Mouse (Mus musculus): ENCODE measurements at regions not wholly inside any gene's neighbourhood (a gene's known extent, or its start where the extent isn't known, plus 50 kb on each side); places are given as distances from the start of the nearest gene placed in this dataset.

DNA sequence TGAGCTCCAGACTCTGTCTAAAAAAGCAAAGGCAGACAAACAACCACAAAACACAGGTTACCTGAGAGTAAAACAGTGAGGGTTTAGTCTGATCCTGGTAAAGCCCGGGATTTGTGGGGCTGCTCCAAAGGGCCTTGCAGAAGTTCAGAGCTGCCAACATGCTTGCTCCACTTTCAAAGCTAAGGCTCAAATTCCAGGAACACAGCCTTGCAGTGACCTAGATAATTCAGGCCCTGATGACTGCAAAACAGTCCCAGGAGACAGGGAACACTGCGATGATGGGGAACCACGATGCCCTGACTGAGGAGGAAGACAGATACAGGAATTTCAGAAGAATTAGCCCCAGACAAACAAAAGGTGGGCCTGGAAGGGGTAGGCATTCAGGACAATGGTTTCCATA lies 250.0 kb downstream of the Cdh26 start:
- peaks cover 19% of the 10 kb centered on the region for H3K4me1 ChIP-seq
- no peaks in the 10 kb centered on the region for H3K27me3 ChIP-seq (ENCODE audit: low read depth, poor library complexity, severe bottlenecking)
- H3K36me3 ChIP-seq, result no peaks in the 10 kb centered on the region
- 82% methylated on average over 3 of the region's 3 CpGs for WGBS
- no peak overlapping the region for H3K27ac ChIP-seq
- no peaks in the 10 kb centered on the region for H3K9me3 ChIP-seq (replicated peaks)
- no peak overlapping the region for H3K4me3 ChIP-seq
- no peak for DNase-seq (ENCODE audit: low spot score)

DNA sequence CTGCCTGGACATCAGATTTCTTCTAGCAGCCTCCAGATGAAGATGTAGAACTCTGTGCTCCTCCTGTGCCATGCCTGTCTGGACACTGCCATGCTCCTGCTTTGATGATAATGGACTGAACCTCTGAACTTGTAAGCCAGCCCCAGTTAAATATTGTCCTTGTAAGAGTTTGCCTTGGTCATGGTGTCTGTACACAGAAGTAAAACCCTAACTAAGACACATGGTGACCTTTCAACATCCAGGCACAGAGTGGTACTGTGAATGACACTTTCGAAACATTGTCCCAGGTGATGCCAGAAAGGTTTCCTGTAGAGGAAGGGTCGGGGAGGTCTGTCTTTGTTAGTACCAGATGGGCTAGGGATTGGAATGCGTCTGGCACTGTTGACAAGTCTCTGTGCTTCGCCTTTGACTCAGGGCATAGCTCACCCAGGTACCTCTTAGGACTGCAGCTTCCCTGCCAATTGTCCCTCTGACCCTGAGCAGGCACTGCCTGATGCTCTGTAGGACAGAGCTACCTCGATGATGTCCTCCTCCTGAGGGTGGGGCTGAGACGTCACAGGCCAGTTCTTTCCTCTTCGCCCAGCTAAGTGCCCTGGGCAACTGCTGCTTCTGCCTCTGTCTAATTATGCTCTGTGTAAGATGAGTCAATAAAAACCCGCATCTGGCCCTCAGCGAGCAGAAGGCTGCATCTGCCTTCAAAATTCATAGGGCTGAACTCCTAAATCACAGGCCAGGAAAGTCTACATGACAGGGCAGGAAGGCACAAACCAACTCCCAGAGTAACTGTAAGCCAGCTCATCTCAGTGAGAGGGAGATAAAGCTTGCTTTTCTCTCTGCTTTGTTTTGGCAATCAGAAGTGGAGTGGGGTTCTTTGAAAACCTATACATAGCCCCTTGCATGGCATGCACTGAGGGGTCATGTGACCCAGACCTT lies 254.0 kb downstream of the Cdh26 start:
- H3K27me3 ChIP-seq (ENCODE audit: low read depth, poor library complexity, severe bottlenecking), result no peaks in the 10 kb centered on the region
- no peak for DNase-seq (ENCODE audit: low spot score)
- 58% methylated on average over 9 of the region's 9 CpGs for WGBS
- no peak overlapping the region for H3K27ac ChIP-seq
- peaks cover 23% of the 10 kb centered on the region for H3K4me1 ChIP-seq
- H3K9me3 ChIP-seq (replicated peaks), result no peaks in the 10 kb centered on the region
- no peaks in the 10 kb centered on the region for H3K36me3 ChIP-seq
- no peak overlapping the region for H3K4me3 ChIP-seq

DNA sequence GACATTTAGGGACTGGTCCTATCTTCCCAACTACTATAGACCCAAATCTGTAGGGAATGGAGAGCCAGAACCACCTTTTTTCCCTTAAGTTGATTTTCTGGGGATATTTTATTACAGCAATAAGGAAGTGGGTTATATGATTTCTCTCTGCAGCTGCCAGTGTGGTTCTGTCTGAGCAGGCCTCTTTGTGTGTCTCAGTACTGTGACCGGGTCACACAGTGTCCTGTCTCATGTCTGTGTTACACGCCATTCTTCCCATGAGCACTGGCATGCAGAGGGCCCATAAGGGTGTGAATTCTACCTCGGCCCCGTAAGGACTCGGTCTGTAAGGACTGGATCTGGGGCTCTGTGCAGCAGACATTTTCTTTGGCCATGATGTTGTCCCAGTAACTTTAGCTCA lies 254.9 kb downstream of the Cdh26 start:
- peaks cover 28% of the 10 kb centered on the region for H3K4me1 ChIP-seq
- H3K4me3 ChIP-seq, result no peak overlapping the region
- H3K9me3 ChIP-seq (replicated peaks), result no peaks in the 10 kb centered on the region
- H3K27me3 ChIP-seq (ENCODE audit: low read depth, poor library complexity, severe bottlenecking), result no peaks in the 10 kb centered on the region
- no peak for DNase-seq (ENCODE audit: low spot score)
- H3K27ac ChIP-seq, result no peak overlapping the region
- 92% methylated on average over 5 of the region's 5 CpGs for WGBS
- no peaks in the 10 kb centered on the region for H3K36me3 ChIP-seq

DNA sequence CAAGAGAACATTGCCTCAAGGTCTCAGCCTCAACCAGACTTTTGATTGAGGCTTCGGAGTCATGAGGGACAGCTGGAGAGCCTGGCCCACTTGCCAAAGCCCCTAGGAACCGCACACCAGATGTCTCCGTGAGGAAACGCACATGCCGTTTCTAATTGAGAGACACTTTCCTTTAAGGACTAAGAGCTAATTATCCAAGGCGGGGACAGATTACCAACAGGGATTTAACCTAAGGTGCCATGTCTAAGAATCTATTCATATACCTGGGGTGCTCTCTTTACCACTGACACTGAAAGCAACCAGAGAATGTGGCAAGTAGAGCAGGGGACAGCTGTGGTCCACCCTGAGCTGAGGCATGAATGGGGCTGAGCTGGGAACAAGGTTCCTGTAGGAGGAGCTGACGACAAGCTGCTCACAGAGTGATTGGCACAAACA lies 255.9 kb downstream of the Cdh26 start:
- no peak overlapping the region for H3K4me3 ChIP-seq
- H3K27me3 ChIP-seq (ENCODE audit: low read depth, poor library complexity, severe bottlenecking), result no peaks in the 10 kb centered on the region
- H3K4me1 ChIP-seq, result peaks cover 34% of the 10 kb centered on the region
- no peak overlapping the region for H3K27ac ChIP-seq
- no peaks in the 10 kb centered on the region for H3K36me3 ChIP-seq
- H3K9me3 ChIP-seq (replicated peaks), result no peaks in the 10 kb centered on the region
- 50% methylated on average over 7 of the region's 7 CpGs for WGBS
- no peak for DNase-seq (ENCODE audit: low spot score)

DNA sequence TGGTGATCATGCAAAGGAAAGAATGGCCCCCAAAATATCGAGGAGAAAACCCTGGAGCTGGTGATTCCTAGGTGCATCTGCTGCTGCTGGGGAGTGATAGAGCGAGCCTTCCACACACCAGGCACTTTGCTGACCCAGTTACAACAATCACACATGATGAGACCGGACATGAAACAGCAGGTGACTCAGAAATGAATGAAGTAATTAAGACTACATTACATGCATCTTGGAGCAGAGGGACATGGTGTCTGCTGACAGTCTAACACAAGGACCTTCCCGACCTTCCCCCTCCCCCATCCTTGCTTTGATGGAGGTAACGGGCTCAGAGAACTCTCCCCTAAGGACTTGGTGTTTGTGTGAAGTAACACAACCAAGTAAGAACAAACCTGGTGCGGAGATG lies 258.3 kb downstream of the Cdh26 start:
- Histone ChIP-seq H3K27ac (no peak overlapping the region), H3K27me3 (ENCODE audit: low read depth, poor library complexity, severe bottlenecking) (no peaks in the 10 kb centered on the region), H3K36me3 (no peaks in the 10 kb centered on the region), H3K9me3 (replicated peaks) (no peaks in the 10 kb centered on the region), H3K4me3 (no peak overlapping the region), H3K4me1 (peaks cover 42% of the 10 kb centered on the region)
- 73% methylated on average over 6 of the region's 6 CpGs for WGBS
- DNase-seq (ENCODE audit: low spot score), result no peak

DNA sequence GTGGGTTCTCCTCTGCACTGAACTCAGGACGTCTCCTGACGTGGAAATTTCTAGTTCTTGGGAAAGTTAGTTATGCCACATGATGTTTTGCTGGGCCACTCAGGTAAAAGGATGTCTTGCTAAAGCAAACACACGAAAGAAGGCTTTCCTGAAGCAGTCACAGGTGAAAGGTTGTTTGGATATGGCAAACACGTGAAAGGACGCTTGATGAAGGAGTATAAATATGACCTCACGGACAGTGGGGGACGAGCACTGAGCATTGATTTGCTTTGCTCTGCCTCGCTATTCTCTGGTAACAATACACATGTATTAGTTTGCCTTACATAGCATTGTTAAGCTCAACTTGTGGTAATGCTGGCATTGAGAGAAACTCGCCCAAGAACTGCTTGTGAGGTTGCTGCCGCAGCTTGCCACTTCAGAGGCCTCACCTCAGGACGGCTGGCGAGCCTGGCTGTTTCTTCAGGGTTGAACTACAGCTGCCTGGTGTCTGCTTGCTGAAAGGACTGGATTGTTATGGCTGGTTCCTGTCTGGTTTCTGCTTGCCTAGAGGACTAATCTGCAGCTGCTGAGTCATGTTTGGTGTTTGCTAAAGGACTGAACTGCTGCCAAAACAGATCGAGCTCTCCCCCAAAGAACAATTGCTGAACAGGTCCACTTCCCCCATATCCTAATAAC lies 261.0 kb downstream of the Cdh26 start:
- DNase-seq (ENCODE audit: low spot score), result no peak
- Histone ChIP-seq H3K36me3 (no peaks in the 10 kb centered on the region), H3K9me3 (replicated peaks) (no peaks in the 10 kb centered on the region), H3K4me1 (peaks cover 20% of the 10 kb centered on the region), H3K4me3 (no peak overlapping the region), H3K27ac (no peak overlapping the region), H3K27me3 (ENCODE audit: low read depth, poor library complexity, severe bottlenecking) (no peaks in the 10 kb centered on the region)
- WGBS, result 87% methylated on average over 13 of the region's 13 CpGs

DNA sequence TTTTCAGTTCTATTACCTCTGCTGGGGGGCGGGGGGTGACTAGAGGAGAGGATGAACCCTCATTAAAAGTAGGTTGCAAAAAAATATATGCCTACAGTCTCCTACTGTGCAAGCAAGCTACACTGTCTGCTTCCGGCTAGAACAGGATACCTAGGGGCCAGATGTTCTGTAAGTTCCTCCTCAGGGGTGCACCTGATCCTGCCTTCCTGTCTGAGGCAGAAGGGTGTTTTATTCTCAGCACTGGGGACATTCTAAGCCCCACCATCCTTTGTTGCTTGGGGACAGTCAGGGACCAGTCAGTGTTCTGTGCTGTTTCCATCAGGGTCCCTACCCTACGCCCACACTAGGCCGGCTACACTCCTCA lies 261.5 kb downstream of the Cdh26 start:
- H3K27ac ChIP-seq, result peak overlapping the region; percentile 1; the same call in 1 of the 2 replicates
- WGBS, result 85% methylated on average over 4 of the region's 4 CpGs
- H3K4me3 ChIP-seq, result no peak overlapping the region
- peaks cover 18% of the 10 kb centered on the region for H3K4me1 ChIP-seq
- no peaks in the 10 kb centered on the region for H3K9me3 ChIP-seq (replicated peaks)
- no peak for DNase-seq (ENCODE audit: low spot score)
- no peaks in the 10 kb centered on the region for H3K36me3 ChIP-seq
- no peaks in the 10 kb centered on the region for H3K27me3 ChIP-seq (ENCODE audit: low read depth, poor library complexity, severe bottlenecking)

DNA sequence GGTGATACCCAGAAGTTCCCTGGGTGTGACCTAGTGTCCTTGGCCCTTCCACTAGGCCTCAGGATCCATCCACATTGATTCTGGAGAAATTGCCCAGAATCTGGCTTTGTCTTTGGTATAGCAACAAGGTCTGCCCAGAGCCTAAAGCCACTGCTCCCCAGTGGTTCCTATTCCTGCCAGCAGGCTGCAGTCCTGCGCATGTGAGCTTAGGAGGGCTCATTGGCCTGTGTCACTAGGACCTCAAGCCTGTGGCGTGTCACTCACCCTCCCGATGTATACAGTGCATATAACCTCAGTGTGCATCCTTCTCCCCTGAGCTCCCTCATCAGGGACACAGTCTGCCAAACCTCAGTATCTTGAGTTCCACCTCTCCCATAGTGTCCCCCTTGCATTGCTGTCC lies 261.9 kb downstream of the Cdh26 start:
- Histone ChIP-seq H3K36me3 (no peaks in the 10 kb centered on the region), H3K27ac (peak overlapping the region; percentile 1; the same call in 1 of the 2 replicates), H3K4me1 (peaks cover 18% of the 10 kb centered on the region), H3K9me3 (replicated peaks) (no peaks in the 10 kb centered on the region), H3K27me3 (ENCODE audit: low read depth, poor library complexity, severe bottlenecking) (no peaks in the 10 kb centered on the region), H3K4me3 (no peak overlapping the region)
- WGBS, result 70% methylated on average over 3 of the region's 3 CpGs
- DNase-seq (ENCODE audit: low spot score), result no peak

DNA sequence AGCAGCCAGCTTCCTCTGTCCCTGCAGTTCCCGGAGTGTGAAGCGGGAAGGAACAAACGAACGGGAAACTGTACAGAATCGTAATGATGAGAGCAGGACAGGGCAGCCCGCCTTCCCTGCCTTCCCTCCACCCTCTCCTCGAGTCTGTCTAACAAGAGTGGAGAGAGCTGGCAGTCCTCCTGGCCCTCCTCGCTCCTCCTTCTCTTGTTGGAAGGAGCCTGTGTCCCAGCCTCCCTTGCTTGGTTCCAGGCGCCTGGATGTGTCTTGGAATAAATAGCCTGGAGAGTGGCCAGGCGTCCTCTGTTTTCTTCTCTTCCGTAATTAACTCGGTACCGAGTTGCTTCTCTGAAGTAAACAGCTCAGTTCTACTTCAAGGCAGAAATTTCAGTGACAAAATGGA lies 268.3 kb downstream of the Cdh26 start:
- Histone ChIP-seq H3K36me3 (no peaks in the 10 kb centered on the region), H3K4me3 (no peak overlapping the region), H3K27ac (no peak overlapping the region), H3K4me1 (no peaks in the 10 kb centered on the region), H3K9me3 (replicated peaks) (no peaks in the 10 kb centered on the region), H3K27me3 (ENCODE audit: low read depth, poor library complexity, severe bottlenecking) (no peaks in the 10 kb centered on the region)
- no peak for DNase-seq (ENCODE audit: low spot score)
- WGBS, result 77% methylated on average over 13 of the region's 13 CpGs

DNA sequence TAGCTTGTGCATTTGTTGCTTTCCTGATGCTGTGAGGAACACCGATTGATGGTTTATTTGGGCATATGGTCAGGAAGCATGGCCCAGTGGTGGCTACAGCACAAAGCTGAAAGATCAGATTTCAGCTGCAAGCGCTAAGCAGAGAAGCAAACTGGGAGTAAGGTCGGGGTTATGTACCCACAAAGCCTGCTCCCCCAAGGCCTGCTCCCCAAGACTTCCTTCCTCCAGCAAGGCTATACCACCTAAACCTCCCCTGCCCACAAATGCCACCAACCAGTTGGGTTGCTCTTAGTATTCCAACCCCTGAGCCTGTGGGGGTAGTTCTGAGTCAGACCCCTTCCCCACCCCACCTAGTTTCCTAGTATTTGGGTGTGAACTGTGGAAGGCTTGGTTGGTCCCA lies 270.5 kb downstream of the Cdh26 start:
- no peak for DNase-seq (ENCODE audit: low spot score)
- WGBS, result 71% methylated on average over 3 of the region's 3 CpGs
- H3K4me3 ChIP-seq, result no peak overlapping the region
- H3K9me3 ChIP-seq (replicated peaks), result no peaks in the 10 kb centered on the region
- H3K4me1 ChIP-seq, result no peaks in the 10 kb centered on the region
- H3K27ac ChIP-seq, result no peak overlapping the region
- H3K27me3 ChIP-seq (ENCODE audit: low read depth, poor library complexity, severe bottlenecking), result no peaks in the 10 kb centered on the region
- no peaks in the 10 kb centered on the region for H3K36me3 ChIP-seq

DNA sequence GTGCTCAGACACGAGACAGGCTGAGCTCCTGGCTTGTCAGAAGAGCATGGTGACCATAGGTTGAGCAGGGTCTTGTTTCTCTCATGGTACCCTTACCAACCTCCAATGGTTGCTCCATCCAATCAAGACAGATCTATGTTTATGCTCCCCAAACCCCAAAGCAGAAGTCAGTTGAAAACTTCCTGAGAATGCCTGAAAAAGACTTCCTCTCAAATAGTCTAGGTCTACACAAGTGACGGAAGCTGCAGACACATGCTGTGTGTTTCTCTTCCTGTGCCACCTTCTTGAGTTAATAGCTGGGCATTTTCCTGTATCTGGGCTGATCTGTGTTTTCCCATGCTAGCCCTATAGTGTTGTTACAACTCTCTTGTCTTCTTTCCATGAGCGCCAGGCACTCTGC lies 274.2 kb downstream of the Cdh26 start:
- Histone ChIP-seq H3K27ac (no peak overlapping the region), H3K4me3 (no peak overlapping the region), H3K36me3 (no peaks in the 10 kb centered on the region), H3K4me1 (peaks cover 2% of the 10 kb centered on the region; the same call in 1 of the 2 replicates), H3K9me3 (replicated peaks) (no peaks in the 10 kb centered on the region), H3K27me3 (ENCODE audit: low read depth, poor library complexity, severe bottlenecking) (no peaks in the 10 kb centered on the region)
- DNase-seq (ENCODE audit: low spot score), result no peak
- 91% methylated on average over 3 of the region's 3 CpGs for WGBS

DNA sequence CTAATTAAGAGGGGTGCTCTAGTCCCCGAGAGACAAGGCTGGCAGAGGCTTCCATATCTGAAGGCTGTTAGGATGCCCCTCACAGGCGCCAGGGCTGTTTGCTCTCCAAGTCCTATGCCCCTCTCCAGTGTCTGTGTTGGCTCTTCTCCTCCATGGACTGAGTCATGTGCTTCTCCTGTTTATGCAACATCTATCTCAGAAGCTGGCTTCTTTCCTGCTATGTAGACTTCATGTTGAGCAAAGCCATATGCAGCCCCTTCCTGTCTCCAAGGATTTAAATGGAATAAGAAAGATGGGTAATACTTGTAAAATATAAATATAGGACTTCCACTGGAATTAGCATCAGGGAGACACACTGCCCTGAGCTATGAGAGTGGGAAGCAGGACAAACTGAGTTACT lies 278.3 kb downstream of the Cdh26 start:
- H3K9me3 ChIP-seq (replicated peaks), result no peaks in the 10 kb centered on the region
- no peak for DNase-seq (ENCODE audit: low spot score)
- H3K4me3 ChIP-seq, result no peak overlapping the region
- H3K4me1 ChIP-seq, result peaks cover 18% of the 10 kb centered on the region
- WGBS, result 85% methylated on average over 2 of the region's 2 CpGs
- no peak overlapping the region for H3K27ac ChIP-seq
- no peaks in the 10 kb centered on the region for H3K36me3 ChIP-seq
- no peaks in the 10 kb centered on the region; the same call in 1 of the 2 replicates for H3K27me3 ChIP-seq (ENCODE audit: low read depth, poor library complexity, severe bottlenecking)

DNA sequence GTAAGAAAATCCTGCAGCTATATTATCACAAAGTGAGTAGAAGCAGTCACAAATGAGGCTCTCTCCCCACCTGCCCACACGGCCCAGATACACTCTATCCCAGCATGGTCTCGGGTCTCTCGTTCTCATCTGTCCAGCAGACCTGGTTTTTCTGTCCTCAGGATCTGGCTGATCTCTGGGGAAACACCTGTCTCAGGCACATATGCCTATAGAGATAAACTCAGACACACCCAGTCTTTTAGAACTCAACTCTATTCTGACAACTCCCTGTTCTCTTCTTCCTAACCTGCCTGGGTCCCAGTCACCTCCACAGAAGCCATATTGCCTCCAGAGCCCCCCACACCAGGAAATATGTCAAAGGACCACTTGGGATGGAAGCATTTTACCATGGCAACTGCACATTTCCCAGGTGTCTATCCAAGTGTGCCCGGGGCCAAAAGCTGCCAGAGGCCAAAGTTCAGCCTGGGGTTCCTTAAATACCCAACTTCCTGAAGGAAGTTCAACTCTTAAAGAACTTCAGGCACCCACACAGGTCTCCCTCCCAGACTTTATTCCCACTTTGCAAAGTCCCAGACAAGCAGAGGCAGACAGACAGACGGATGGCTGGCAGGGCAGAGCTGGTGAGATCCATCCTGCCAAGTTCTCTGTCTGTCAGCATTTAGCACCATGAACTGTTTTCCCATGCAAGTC lies 279.0 kb downstream of the Cdh26 start:
- WGBS, result 77% methylated on average over 5 of the region's 5 CpGs

More for the DNA sequence above, 279.0 kb downstream of the Cdh26 start:
- no peaks in the 10 kb centered on the region for H3K36me3 ChIP-seq
- no peaks in the 10 kb centered on the region for H3K9me3 ChIP-seq (replicated peaks)
- H3K4me1 ChIP-seq, result peaks cover 18% of the 10 kb centered on the region
- H3K27me3 ChIP-seq (ENCODE audit: low read depth, poor library complexity, severe bottlenecking), result no peaks in the 10 kb centered on the region; the same call in 1 of the 2 replicates
- DNase-seq (ENCODE audit: low spot score), result no peak
- H3K4me3 ChIP-seq, result no peak overlapping the region
- no peak overlapping the region for H3K27ac ChIP-seq

Measured in limb, embryonic 10.5 days (tissue).